Mouse (Mus musculus) stomach, postnatal 0 days (tissue): Measurements from ENCODE around the gene Ttc12. TPM values are rescaled to one million over a fixed set of nuclear protein-coding genes. Genes with fewer than 3 reads are reported as not detected.

ENCODE experiments used
- ATAC-seq: fragments of 200-750 bp; cut with Nextera tagmentation; 2 replicates; pipeline ENCODE4 v1.8.0; 2017; ENCODE audit not compliant: low FRiP score, low TSS enrichment
- DNase-seq: peaks from one replicate; pipeline ENCODE4 v3.0.0-alpha.2; 2016; ENCODE audit warnings: low spot score
- H3K27ac ChIP-seq: fragments of 300-500 bp; sonication (generic); replicated peaks from 2 replicates; pipeline ENCODE4 v1.5.1; 2014; ENCODE audit warnings: mild to moderate bottlenecking, control low read depth
- H3K27me3 ChIP-seq: fragments of 300-500 bp; sonication (generic); 2 replicates; pipeline ENCODE4 v1.6.1; 2014; ENCODE audit warnings: low read length; ENCODE audit not compliant: control insufficient read depth, insufficient read depth
- H3K36me3 ChIP-seq: fragments of 300-500 bp; sonication (generic); 2 replicates; pipeline ENCODE4 v1.6.1; 2014; ENCODE audit warnings: low read length, mixed read lengths; ENCODE audit not compliant: control insufficient read depth, insufficient read depth
- H3K4me1 ChIP-seq: fragments of 300-500 bp; sonication (generic); replicated peaks from 2 replicates; pipeline ENCODE4 v1.6.1; 2014; ENCODE audit warnings: antibody characterized with exemption; ENCODE audit not compliant: control insufficient read depth, insufficient read depth
- H3K4me2 ChIP-seq: fragments of 300-500 bp; sonication (generic); replicated peaks from 2 replicates; pipeline ENCODE4 v1.6.1; 2014; ENCODE audit warnings: low read depth, mild to moderate bottlenecking, control low read depth, moderate library complexity
- H3K4me3 ChIP-seq: fragments of 300-500 bp; sonication (generic); 2 replicates; pipeline ENCODE4 v1.5.1; 2014; ENCODE audit warnings: low read depth, low read length, control low read depth
- H3K9ac ChIP-seq: fragments of 300-500 bp; sonication (generic); 2 replicates; pipeline ENCODE4 v1.6.1; 2014; ENCODE audit warnings: mild to moderate bottlenecking, low read length, control low read depth, mixed read lengths
- H3K9me3 ChIP-seq: fragments of 300-500 bp; sonication (generic); 2 replicates; pipeline ENCODE4 v1.6.1; 2016; ENCODE audit warnings: low read length; ENCODE audit not compliant: control insufficient read depth
- CTCF ChIP-seq: IDR thresholded peaks from 2 replicates; pipeline ENCODE4 v1.5.1; 2016; ENCODE audit warnings: antibody characterized with exemption, low read depth, mild to moderate bottlenecking, moderate library complexity
- EP300 ChIP-seq: optimal IDR thresholded peaks from 2 replicates; pipeline ENCODE3; 2016; ENCODE audit warnings: antibody characterized with exemption
- WGBS: fragments of 180-500 bp; shearing (Covaris S2); extraction: QIAGEN DNeasy Blood & Tissue Kit; methylation state at CpG from one replicate; pipeline ENCODE4 v1.1.7; 2014; 5-methylcytosine and 5-hydroxymethylcytosine counted together
- polyA plus RNA-seq: library from polyadenylated mRNA; unstranded; fragments of >200 nt; fragmentation: Nextera tagmentation; extraction: Ambion mirVana; gene quantifications from 2 replicates; pipeline ENCODE4 v1.2.1, GENCODE M21; 2015

Ttc12 gene
- polyA plus RNA-seq, 1 experiment from 2014 or later, result 0.86 TPM

GRCm38 (mm10) chr9:49530739-49531138 lies 44.7 kb upstream of the Ttc12 start:
- DNase-seq (no peak), ATAC-seq (no peak)
- Histone ChIP-seq H3K36me3 (no peaks in the 10 kb centered on the region), H3K9ac (no peak overlapping the region), H3K4me1 (no peaks in the 10 kb centered on the region), H3K27ac (no peak overlapping the region), H3K4me2 (no peak overlapping the region), H3K9me3 (no peaks in the 10 kb centered on the region), H3K4me3 (no peak overlapping the region), H3K27me3 (no peaks in the 10 kb centered on the region)
- no peak for TF ChIP-seq EP300
- no peak for TF ChIP-seq CTCF
- WGBS, result 59% methylated on average over 4 of the region's 4 CpGs

DNA sequence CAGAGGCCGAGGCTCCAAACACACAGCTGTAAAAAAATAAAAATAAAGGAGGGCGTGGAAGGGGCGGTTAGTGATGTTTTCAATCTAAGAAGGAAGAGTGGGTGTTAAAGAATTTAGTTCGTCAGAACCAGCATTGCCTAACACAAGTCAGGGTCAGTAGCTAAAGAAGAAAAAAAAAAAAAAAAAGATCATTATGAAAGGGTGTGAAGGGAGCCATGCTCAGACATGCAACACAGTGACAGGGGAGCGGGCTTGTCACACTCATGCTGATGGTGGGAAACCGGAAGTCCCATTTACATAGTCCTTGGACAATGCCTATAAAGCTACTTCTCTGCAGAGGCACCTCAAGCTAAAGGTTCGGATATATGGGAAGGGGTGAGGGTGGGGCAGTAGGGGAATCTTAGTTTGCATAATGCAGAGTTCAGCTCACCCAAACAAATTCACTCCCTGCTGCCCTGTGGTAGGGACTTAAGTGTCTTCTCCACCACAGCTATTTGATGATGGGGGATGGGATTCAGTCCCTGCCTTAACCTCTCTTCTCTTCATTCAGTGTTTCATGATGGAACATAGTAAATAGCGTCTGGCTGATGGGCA lies 43.4 kb upstream of the Ttc12 start:
- DNase-seq, result no peak
- no peaks in the 10 kb centered on the region for H3K27me3 ChIP-seq
- no peaks in the 10 kb centered on the region for H3K4me1 ChIP-seq
- H3K27ac ChIP-seq, result no peak overlapping the region
- 61% methylated on average over 8 of the region's 8 CpGs for WGBS
- no peak for ATAC-seq
- no peak overlapping the region for H3K9ac ChIP-seq
- H3K4me3 ChIP-seq, result no peak overlapping the region
- H3K9me3 ChIP-seq, result no peaks in the 10 kb centered on the region
- TF ChIP-seq EP300 (no peak), CTCF (no peak)
- no peaks in the 10 kb centered on the region for H3K36me3 ChIP-seq
- no peak overlapping the region for H3K4me2 ChIP-seq

- Histone ChIP-seq H3K4me3 (no peak overlapping the region), H3K4me2 (no peak overlapping the region), H3K27ac (no peak overlapping the region), H3K9me3 (no peaks in the 10 kb centered on the region), H3K4me1 (no peaks in the 10 kb centered on the region), H3K9ac (no peak overlapping the region), H3K36me3 (no peaks in the 10 kb centered on the region), H3K27me3 (no peaks in the 10 kb centered on the region)
- ATAC-seq (no peak), DNase-seq (no peak)
- WGBS, result 63% methylated on average over 10 of the region's 10 CpGs
- peak; percentile 76 for TF ChIP-seq CTCF
- TF ChIP-seq EP300, result no peak
Measured at GRCm38 (mm10) chr9:49528943-49529342, 42.9 kb upstream of the Ttc12 start.

- H3K27ac ChIP-seq, result no peak overlapping the region
- H3K4me3 ChIP-seq, result no peak overlapping the region
- H3K9me3 ChIP-seq, result no peaks in the 10 kb centered on the region
- H3K36me3 ChIP-seq, result no peaks in the 10 kb centered on the region
- H3K27me3 ChIP-seq, result no peaks in the 10 kb centered on the region
- no peak overlapping the region for H3K9ac ChIP-seq
- ATAC-seq, result no peak
- TF ChIP-seq EP300 (no peak), CTCF (no peak)
- no peak overlapping the region for H3K4me2 ChIP-seq
- 77% methylated on average over 5 of the region's 5 CpGs for WGBS
- no peaks in the 10 kb centered on the region for H3K4me1 ChIP-seq
- DNase-seq, result no peak
Measured at GRCm38 (mm10) chr9:49528026-49528425, 42.0 kb upstream of the Ttc12 start.

DNA sequence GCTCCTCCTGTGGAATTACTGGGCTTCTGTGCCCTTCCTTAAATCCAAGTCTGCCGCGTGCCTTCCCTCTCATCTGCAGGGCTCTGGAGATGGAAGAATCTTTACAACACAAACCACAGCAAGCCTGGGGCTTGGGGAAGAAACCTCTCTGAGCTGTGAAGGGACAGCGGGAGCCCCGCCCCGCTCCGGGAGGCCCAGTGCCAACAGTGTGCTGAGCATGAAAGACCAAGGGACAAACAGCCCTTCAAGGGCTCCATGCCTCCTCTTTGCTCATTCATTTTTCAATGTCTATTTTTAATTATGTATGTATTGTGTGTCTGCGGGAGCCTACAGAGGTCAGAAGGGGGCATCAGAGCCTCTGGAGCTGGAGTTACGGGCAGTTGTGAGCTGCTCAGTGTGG lies 41.3 kb upstream of the Ttc12 start:
- Histone ChIP-seq H3K4me2 (no peak overlapping the region), H3K9me3 (no peaks in the 10 kb centered on the region), H3K9ac (no peak overlapping the region), H3K27me3 (no peaks in the 10 kb centered on the region), H3K36me3 (no peaks in the 10 kb centered on the region), H3K4me1 (no peaks in the 10 kb centered on the region), H3K27ac (no peak overlapping the region), H3K4me3 (no peak overlapping the region)
- no peak for TF ChIP-seq EP300
- TF ChIP-seq CTCF, result no peak
- WGBS, result 52% methylated on average over 8 of the region's 8 CpGs
- DNase-seq, result no peak
- no peak for ATAC-seq

DNA sequence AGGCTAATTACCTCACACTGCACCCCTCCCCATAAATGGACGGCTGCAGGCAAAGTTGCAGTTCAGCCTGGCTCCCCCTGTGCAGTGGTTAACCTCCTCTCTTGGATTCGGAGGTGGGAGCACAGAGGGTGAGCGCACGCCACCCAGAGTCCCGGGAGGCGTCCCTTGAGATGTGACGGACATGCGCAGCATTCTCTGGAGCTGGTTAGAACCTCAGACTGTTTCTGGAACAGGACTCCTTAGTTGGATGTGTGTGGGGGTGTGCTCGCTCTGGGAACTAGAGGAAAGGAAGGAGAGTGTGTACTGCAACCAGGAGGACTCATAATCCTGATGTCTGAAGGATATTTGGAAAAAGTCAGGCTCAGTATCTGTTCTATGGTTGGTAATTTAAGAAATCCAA lies 38.7 kb upstream of the Ttc12 start:
- Histone ChIP-seq H3K9ac (no peak overlapping the region), H3K4me3 (no peak overlapping the region), H3K27me3 (no peaks in the 10 kb centered on the region), H3K36me3 (no peaks in the 10 kb centered on the region; the same call in 1 of the 2 replicates), H3K9me3 (no peaks in the 10 kb centered on the region), H3K4me1 (no peaks in the 10 kb centered on the region), H3K4me2 (no peak overlapping the region), H3K27ac (no peak overlapping the region)
- DNase-seq (no peak), ATAC-seq (no peak)
- no peak for TF ChIP-seq CTCF
- TF ChIP-seq EP300, result no peak
- WGBS, result 82% methylated on average over 9 of the region's 9 CpGs
